Mouse (Mus musculus) megakaryocyte, embryonic 14.5 days (primary cell): Measurements from ENCODE around the gene Nxpe4.

Experiments
- FLI1 ChIP-seq: IDR thresholded peaks from 2 replicates; pipeline ENCODE4 v1.6.1; 2012; ENCODE audit warnings: low read length, inconsistent platforms, mixed read lengths
- GATA1 ChIP-seq: IDR thresholded peaks from 3 replicates; pipeline ENCODE4 v1.6.1; 2012; ENCODE audit warnings: mixed read lengths, low read length, inconsistent platforms, borderline replicate concordance

DNA sequence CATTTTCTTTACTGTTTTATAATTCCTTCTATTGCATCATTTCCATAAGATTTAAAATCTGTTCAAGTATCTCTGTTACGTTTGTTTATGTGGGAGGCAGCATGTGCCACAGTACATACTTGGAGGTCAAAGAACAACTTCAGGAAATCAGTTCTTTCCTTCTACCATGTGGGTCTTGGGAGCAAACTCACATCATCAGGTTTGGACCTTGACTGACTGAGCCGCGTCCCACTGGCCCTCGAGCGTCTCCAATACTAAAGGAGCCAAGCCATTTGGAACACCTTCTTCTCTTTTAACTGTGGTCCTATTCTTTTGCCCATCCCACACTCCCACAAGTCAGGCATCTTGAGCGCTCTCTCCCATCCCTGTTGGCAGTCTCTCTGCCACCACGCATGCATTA, 167.8 kb downstream of the Nxpe4 start:
- TF ChIP-seq GATA1 (no peak), FLI1 (no peak)
